Mouse (Mus musculus) 3T3-L1 (cell line): Measurements from ENCODE around the gene Ksr1.
"Not testable (repeated sequence)": the region's sequence is repeated elsewhere in the genome, so short reads cannot be mapped to it uniquely, and the experiment has no call there.

ENCODE experiments used
- DNase-seq: peaks from one replicate; pipeline ENCODE4 v3.0.0-alpha.2; 2015; ENCODE audit warnings: low read depth, low spot score

The Ksr1 gene

DNA sequence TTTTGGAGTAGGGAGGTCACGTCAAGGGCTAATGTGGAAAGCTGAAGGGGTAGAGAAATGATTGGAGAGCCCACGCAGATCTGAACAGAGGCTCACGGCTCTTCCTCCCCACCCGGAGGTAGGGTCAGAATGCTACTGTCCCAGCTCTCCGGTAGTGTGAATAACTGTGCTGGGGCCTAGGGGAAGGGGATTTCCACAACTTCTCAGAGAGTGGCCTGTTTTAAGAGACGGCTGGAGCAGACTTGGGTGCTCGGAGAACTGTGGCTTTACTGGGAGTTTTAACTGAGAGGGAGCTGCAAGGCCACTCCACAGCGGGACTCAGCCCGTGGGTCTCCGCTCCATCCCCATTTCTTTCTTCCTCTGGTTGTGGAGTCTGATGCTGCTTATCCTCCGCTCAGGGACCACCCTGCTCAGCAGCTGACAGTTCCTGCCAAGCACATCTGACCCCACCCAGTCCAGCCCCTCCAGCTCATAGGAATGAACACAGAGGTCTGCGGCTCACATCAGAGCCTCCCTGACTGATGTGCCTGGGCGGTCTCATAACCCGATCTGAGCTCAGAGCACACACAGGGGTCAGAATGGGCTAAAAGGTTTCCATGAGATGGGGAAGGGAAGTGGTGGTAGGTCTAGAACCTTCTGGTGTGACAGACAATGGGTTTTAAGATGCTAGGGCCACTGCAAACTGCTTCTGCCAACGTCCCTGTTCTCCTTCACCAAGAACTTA is 131.4 kb downstream of the Ksr1 start:
- no peak for DNase-seq

- DNase-seq, result no peak
These were observed 132.4 kb downstream of the Ksr1 start for GRCm38 (mm10) chr11:79013806-79014205.

DNA sequence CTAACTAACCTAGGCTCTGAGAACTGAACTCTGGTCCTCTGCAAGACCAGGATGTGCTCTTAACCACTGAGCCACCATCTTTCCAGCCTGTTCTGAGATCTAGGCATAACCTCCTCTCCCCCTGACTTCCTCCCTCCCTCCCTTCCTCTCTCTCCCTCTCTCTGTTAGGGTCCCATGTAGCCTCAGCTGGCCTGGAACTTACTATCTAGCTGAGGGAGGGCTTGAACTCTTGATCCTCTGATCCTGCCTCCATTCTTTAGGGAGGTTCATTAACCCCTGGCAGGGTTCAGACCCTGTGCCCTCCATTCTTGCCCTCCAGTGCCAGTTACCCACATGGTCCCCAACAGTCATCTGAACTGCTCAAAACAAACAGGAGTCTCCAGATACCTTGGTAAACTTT is 133.2 kb downstream of the Ksr1 start:
- no peak for DNase-seq

GRCm38 (mm10) chr11:79012529-79012928 is 133.7 kb downstream of the Ksr1 start:
- DNase-seq, result no peak

DNA sequence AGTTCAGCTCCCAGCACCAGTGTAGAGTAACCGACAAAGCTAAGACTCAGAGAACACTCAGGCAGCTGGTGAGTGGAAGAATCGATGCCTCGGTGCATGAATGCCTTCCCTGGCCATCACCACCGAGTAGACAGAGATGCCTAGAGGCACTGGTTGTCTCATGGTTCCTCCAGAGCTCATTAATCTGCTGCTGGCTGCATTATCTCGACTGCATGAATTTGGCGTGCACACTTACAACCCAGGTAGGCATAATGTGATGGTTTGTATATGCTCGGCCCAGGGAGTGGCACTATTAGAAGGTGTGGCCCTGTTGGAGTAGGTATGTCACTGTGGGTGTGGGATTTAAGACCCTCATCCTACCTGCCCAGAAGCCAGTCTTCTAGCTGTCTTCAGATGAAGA is 137.3 kb downstream of the Ksr1 start:
- DNase-seq, result no peak

GRCm38 (mm10) chr11:79008007-79008775 is 138.0 kb downstream of the Ksr1 start:
- no peak for DNase-seq

DNA sequence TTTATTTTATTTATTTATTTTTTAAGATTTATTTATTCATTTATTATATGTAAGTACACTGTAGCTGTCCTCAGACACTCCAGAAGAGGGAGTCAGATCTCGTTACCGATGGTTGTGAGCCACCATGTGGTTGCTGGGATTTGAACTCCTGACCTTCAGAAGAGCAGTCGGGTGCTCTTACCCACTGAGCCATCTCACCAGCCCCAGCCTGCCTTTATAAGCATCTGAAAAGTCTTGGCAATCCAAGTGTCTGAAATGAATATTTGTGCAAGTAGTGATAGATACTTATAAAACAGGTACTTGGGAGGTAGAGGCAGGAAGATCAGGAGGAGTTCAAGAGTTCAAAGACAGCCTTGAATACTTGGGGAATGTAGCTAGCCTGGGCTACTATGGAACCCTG is 138.9 kb downstream of the Ksr1 start:
- not testable (repeated sequence) for DNase-seq

GRCm38 (mm10) chr11:79006417-79006816 is 139.8 kb downstream of the Ksr1 start:
- no peak for DNase-seq

DNA sequence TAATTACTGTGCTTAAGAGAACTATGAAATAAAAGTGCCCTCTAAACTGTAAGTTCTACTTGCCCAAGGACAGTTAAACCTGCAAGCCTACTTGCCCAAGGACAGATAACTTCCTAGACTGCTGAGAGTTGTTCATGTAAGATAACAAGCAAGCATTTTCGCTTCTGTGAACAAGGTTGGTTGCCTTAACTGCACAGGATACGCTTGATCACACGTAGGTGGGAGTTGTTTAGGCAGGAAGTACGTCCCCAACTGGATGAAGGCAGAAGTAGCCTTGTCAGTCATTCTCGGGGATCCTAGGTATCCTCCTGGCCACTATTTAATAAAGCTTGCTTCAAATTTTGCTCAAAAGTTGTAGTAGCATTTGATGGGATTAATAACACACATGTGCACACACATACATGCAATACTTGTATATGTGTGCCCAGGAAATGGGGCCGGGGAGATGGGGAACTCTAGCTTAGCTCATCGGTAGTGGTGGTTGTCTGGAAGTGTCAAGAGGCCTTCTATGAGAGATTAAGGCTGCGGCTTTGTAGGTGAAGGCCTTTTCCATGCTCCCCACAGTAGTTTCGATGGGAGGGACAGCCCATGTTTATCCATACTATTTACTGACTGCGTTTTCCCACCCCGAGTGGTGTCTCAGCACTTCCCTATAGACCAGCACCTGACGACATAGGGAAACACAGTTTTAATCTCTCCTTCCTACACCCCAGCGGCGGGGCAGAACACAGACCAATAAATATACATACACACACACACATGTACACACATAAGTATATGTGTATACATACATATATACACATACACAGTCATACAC is 140.4 kb downstream of the Ksr1 start:
- DNase-seq, result no peak

- DNase-seq, result no peak
These were observed 142.2 kb downstream of the Ksr1 start for GRCm38 (mm10) chr11:79003769-79004638.

DNA sequence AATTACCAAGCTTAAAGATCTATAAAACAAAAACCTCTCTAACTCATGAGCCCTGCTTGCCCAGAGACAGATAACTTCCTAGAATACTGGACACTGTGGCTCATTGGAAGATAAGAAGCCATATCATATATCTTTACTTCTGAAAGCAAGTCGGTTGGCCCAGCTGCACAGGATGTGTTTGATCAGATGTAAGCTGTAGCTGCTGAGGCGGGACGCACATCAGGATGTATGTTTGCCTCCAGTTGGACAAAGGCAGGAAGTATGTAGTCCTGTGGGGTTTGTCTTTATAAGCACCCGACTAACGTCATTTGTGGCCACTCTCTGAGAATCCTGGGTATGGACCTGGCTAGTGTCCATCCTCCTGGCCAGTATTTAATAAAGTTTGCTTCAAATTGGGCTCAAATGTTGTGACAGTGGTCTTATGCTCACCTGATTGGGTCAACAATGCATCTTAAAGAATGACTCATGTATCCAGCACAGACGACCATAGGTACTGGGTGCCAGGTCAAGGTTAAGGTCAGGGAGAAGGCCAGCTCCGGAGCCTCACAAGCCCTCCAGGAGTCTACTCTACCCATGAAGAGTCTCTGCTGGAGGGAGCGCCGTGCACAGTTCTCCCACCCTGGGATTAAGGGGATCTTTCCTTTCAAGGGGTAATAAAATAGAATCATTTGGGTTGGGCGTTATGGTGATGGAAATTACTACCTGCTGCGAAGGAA is 143.0 kb downstream of the Ksr1 start:
- no peak for DNase-seq

DNA sequence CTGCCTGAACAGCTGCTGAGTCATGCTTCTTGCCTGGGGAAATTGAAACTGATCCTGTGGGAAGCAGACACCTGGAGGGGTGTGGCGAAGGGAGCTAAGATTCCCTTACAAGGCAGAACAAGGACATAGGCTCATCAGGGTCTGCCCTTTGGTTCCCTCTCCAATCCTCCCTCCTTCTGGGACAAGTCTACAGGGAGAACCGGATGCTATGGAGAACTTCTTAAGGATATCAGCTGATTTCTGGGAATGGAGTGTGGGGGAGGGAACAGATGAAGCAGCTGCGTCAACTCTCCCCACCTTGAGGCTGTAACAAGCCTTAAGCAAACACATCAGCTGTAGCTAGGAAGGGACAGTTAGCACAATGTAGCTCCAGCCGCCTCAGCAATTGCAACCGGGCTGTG is 143.7 kb downstream of the Ksr1 start:
- peak; percentile 48 for DNase-seq

DNA sequence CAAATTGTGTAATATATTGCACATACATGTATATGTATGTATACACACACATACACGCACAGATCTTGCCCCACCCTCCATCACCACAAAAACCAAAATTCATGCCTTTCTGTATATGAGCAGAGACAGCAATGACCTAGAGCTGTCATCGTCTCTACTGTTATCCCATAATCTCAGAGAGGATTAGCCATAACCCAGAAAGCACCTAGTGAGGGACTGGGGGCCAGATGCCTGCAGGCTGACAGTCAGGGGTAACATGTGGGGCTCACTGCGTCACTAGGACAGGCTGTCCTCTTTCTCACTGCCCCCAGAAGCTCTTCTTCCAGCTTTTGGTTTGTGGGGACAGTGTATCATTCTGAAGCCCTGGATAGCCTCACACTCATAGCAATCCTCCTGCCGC is 144.3 kb downstream of the Ksr1 start:
- DNase-seq, result no peak

GRCm38 (mm10) chr11:78999118-78999517 is 147.1 kb downstream of the Ksr1 start:
- no peak for DNase-seq

- not testable (repeated sequence) for DNase-seq
These were observed 155.2 kb downstream of the Ksr1 start for GRCm38 (mm10) chr11:78990875-78991543.

GRCm38 (mm10) chr11:78990096-78990495 is 156.1 kb downstream of the Ksr1 start:
- DNase-seq, result no peak

DNA sequence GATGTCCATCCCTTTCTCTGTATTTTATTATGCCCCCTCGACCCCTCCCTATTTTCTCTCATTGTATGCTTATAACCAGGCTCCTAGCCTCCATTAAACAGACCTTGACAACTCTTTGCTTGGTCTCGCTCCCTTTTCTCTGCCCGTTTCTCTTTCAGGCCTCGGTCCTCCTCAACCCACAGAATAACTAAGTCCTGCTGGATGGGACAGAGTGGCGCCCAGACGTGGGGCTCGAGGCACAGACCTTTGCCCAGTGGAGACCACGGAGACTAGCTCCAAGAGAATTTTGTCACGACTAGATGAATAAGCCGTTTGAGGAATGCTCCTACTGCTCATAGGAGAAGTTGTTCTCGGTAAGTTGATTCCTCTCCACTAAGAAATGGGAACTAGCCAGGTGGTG is 157.0 kb downstream of the Ksr1 start:
- not testable (repeated sequence) for DNase-seq

DNA sequence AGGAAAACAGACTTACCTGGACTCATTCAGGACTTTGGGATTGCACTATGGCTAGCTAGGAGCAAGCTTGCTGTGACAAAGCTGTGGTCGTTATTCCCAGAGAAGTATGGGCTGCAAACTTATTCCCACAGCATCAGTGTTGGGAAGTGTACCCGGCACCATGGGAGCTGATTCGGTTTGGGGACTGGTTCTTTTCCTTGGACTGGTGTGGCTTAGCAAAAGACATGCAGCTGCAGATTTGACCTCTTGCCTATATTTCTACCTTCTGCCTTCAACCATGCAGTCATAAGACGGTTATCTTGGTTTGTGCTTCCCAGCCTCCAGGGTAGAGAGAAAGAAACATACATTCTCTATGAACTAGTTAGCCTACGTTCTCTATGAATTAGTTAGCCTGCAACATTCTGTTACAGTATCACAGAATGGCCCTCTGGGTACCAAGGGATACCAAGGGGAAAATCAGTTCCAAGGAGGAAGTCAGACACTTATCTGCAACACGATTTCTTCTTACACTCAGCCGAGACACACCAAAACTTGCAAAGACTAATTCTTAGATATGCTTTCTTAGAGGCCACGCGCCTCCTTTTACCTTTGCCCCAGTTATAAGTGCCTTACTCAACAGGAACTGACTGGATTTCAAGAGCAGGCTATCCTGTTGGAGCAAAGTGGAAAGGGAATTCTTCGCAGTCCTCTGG is 159.8 kb downstream of the Ksr1 start:
- DNase-seq, result no peak

GRCm38 (mm10) chr11:78985505-78985904 is 160.7 kb downstream of the Ksr1 start:
- DNase-seq, result peak; percentile 29
